Mouse (Mus musculus) kidney, postnatal 0 days (tissue): Measurements from ENCODE around the gene Dlgap3. TPM values are rescaled to one million over a fixed set of nuclear protein-coding genes. Genes with fewer than 3 reads are reported as not detected.

Experiments used
- ATAC-seq: fragments of 200-750 bp; cut with Nextera tagmentation; replicated peaks from 2 replicates; pipeline ENCODE4 v1.8.0; 2017; ENCODE audit warnings: low read depth, moderate number of reproducible peaks, moderate TSS enrichment, moderate library complexity; ENCODE audit not compliant: low FRiP score
- DNase-seq: peaks from one replicate; pipeline ENCODE4 v3.0.0-alpha.2; 2016; ENCODE audit warnings: low spot score
- H3K27ac ChIP-seq: fragments of 300-500 bp; sonication (generic); 2 replicates; pipeline ENCODE4 v1.5.1; 2014; ENCODE audit warnings: mild to moderate bottlenecking
- H3K27me3 ChIP-seq: fragments of 300-500 bp; sonication (generic); 2 replicates; pipeline ENCODE4 v1.6.1; 2014; ENCODE audit warnings: low read length, mixed read lengths; ENCODE audit not compliant: insufficient read depth
- H3K36me3 ChIP-seq: fragments of 300-500 bp; sonication (generic); 2 replicates; pipeline ENCODE4 v1.6.1; 2014; ENCODE audit warnings: low read length, mixed read lengths; ENCODE audit not compliant: insufficient read depth
- H3K4me1 ChIP-seq: fragments of 300-500 bp; sonication (generic); replicated peaks from 2 replicates; pipeline ENCODE4 v1.6.1; 2014; ENCODE audit warnings: antibody characterized with exemption, low read length, mixed read lengths; ENCODE audit not compliant: insufficient read depth
- H3K4me2 ChIP-seq: fragments of 300-500 bp; sonication (generic); 2 replicates; pipeline ENCODE4 v1.6.1; 2014; ENCODE audit warnings: mild to moderate bottlenecking, low read length, moderate library complexity, mixed read lengths
- H3K4me3 ChIP-seq: fragments of 300-500 bp; sonication (generic); replicated peaks from 2 replicates; pipeline ENCODE4 v1.5.1; 2014; ENCODE audit warnings: low read depth, low read length
- H3K9ac ChIP-seq: fragments of 300-500 bp; sonication (generic); 2 replicates; pipeline ENCODE4 v1.6.1; 2014; ENCODE audit warnings: low read depth, low read length
- H3K9me3 ChIP-seq: fragments of 300-500 bp; sonication (generic); replicated peaks from 2 replicates; pipeline ENCODE4 v1.6.1; 2016; ENCODE audit warnings: low read length, inconsistent platforms, mixed read lengths
- CTCF ChIP-seq: IDR thresholded peaks from 2 replicates; pipeline ENCODE4 v1.5.1; 2016; ENCODE audit warnings: antibody characterized with exemption, low read depth, mild to moderate bottlenecking, moderate library complexity
- WGBS: fragments of 180-500 bp; shearing (Covaris S2); extraction: QIAGEN DNeasy Blood & Tissue Kit; methylation state at CpG from one replicate; pipeline ENCODE4 v1.1.7; 2014; 5-methylcytosine and 5-hydroxymethylcytosine counted together
- polyA plus RNA-seq: library from polyadenylated mRNA; unstranded; fragments of >200 nt; fragmentation: Nextera tagmentation; extraction: Ambion mirVana; gene quantifications from 2 replicates; pipeline ENCODE4 v1.2.1, GENCODE M21; 2015

Gene Dlgap3
- polyA plus RNA-seq, 1 experiment from 2014 or later: 0.24 TPM

GRCm38 (mm10) chr4:127193378-127194155 is 24.6 kb downstream of the Dlgap3 start:
- no peaks in the 10 kb centered on the region for H3K4me1 ChIP-seq
- DNase-seq (no peak), ATAC-seq (no peak)
- no peaks in the 10 kb centered on the region for H3K9me3 ChIP-seq
- 66% methylated on average over 14 of the region's 14 CpGs for WGBS
- H3K27ac ChIP-seq: no peak overlapping the region
- no peaks in the 10 kb centered on the region for H3K27me3 ChIP-seq
- H3K4me3 ChIP-seq: no peak overlapping the region
- H3K4me2 ChIP-seq: no peak overlapping the region
- H3K36me3 ChIP-seq: no peaks in the 10 kb centered on the region
- H3K9ac ChIP-seq: no peak overlapping the region
- TF ChIP-seq CTCF: no peak

DNA sequence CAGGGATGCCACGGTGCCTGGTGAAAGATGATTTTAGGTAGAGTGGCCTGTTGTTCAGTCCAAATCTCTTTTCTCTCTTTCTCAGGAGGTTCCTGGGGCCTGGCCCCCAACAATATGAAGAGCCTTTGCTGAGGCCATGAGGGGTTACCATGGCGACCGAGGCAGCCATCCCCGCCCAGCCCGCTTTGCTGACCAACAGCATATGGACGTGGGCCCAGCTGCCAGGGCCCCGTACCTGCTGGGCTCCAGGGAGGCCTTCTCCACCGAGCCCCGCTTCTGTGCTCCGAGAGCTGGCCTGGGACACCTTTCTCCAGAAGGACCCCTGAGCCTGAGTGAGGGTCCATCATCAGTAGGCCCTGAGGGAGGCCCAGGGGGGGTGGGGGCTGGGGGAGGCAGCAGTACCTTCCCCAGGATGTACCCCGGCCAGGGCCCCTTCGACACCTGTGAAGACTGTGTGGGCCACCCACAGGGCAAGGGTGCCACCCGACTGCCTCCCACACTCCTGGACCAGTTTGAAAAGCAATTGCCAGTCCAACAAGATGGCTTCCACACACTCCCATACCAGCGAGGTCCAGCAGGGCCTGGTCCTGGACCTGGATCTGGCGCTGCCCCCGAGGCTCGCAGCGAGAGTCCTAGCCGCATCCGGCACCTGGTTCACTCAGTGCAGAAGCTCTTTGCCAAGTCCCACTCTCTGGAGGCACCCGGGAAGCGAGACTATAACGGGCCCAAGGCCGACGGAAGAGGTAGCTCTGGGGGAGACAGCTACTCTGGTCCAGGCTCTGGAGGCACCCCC is 25.7 kb downstream of the Dlgap3 start:
- DNase-seq: no peak
- 86% methylated on average over 25 of the region's 25 CpGs for WGBS
- ATAC-seq: no peak

GRCm38 (mm10) chr4:127198609-127199008 is 29.6 kb downstream of the Dlgap3 start:
- no peak for ATAC-seq
- 24% methylated on average over 6 of the region's 6 CpGs for WGBS
- Histone ChIP-seq H3K36me3 (no peaks in the 10 kb centered on the region), H3K4me2 (no peak overlapping the region), H3K27me3 (no peaks in the 10 kb centered on the region), H3K9me3 (no peaks in the 10 kb centered on the region), H3K4me3 (no peak overlapping the region), H3K4me1 (no peaks in the 10 kb centered on the region), H3K9ac (no peak overlapping the region), H3K27ac (no peak overlapping the region)
- no peak for DNase-seq
- no peak for TF ChIP-seq CTCF

More for the DNA sequence above, 25.7 kb downstream of the Dlgap3 start:
- no peaks in the 10 kb centered on the region for H3K27me3 ChIP-seq
- no peak overlapping the region for H3K9ac ChIP-seq
- no peak overlapping the region for H3K27ac ChIP-seq
- H3K4me1 ChIP-seq: no peaks in the 10 kb centered on the region
- H3K4me2 ChIP-seq: no peak overlapping the region
- no peak for TF ChIP-seq CTCF
- no peaks in the 10 kb centered on the region for H3K36me3 ChIP-seq
- no peak overlapping the region for H3K4me3 ChIP-seq
- H3K9me3 ChIP-seq: no peaks in the 10 kb centered on the region

GRCm38 (mm10) chr4:127199406-127199805 is 30.4 kb downstream of the Dlgap3 start:
- H3K4me2 ChIP-seq: no peak overlapping the region
- H3K36me3 ChIP-seq: no peaks in the 10 kb centered on the region
- no peak overlapping the region for H3K9ac ChIP-seq
- WGBS: 69% methylated on average over 12 of the region's 12 CpGs
- no peak for ATAC-seq
- no peak overlapping the region for H3K27ac ChIP-seq
- no peaks in the 10 kb centered on the region for H3K27me3 ChIP-seq
- TF ChIP-seq CTCF: peak; percentile 23; the same call in 1 of the 2 replicates
- no peak for DNase-seq
- no peaks in the 10 kb centered on the region for H3K4me1 ChIP-seq
- H3K9me3 ChIP-seq: no peaks in the 10 kb centered on the region
- H3K4me3 ChIP-seq: no peak overlapping the region

- no peak for TF ChIP-seq CTCF
- Histone ChIP-seq H3K4me3 (no peak overlapping the region), H3K9me3 (no peaks in the 10 kb centered on the region), H3K27me3 (no peaks in the 10 kb centered on the region), H3K9ac (no peak overlapping the region), H3K4me1 (no peaks in the 10 kb centered on the region), H3K36me3 (no peaks in the 10 kb centered on the region), H3K4me2 (no peak overlapping the region), H3K27ac (no peak overlapping the region)
- DNase-seq (no peak), ATAC-seq (no peak)
- WGBS: 83% methylated on average over 12 of the region's 12 CpGs
These were observed 31.2 kb downstream of the Dlgap3 start for GRCm38 (mm10) chr4:127200164-127200722.
